Mouse (Mus musculus): Measurements from ENCODE around the gene Rpl3.

The Rpl3 gene

GRCm38 (mm10) chr15:80042152-80042551 is 49.5 kb downstream of the Rpl3 start:
- H3K27me3 ChIP-seq (ENCODE audit: insufficient read depth, low read length): peaks cover 18% of the 10 kb centered on the region

GRCm38 (mm10) chr15:80038110-80038391 is 53.6 kb downstream of the Rpl3 start:
- TF ChIP-seq POU5F1 (IDR thresholded peaks at IDR 0.05; ENCODE audit: borderline replicate concordance, low read length) (no peak), NANOG (IDR thresholded peaks at IDR 0.05; ENCODE audit: borderline replicate concordance, low read length) (no peak), CTCF (conservative IDR thresholded peaks at IDR 0.05; ENCODE audit: low read length) (no peak)

More at GRCm38 (mm10) chr15:80042152-80042551, 49.5 kb downstream of the Rpl3 start:
- TF ChIP-seq NANOG (IDR thresholded peaks at IDR 0.05; ENCODE audit: borderline replicate concordance, low read length): no peak
- Histone ChIP-seq H3K9me3 (ENCODE audit: low read length) (no peaks in the 10 kb centered on the region), H3K36me3 (ENCODE audit: insufficient read depth, low read length) (no peaks in the 10 kb centered on the region), H3K4me3 (replicated peaks; ENCODE audit: low read length) (no peak overlapping the region), H3K4me1 (replicated peaks; ENCODE audit: low read depth, low read length) (no peaks in the 10 kb centered on the region)

GRCm38 (mm10) chr15:80037255-80038109 is 54.2 kb downstream of the Rpl3 start:
- TF ChIP-seq NANOG (IDR thresholded peaks at IDR 0.05; ENCODE audit: borderline replicate concordance, low read length) (no peak), POU5F1 (IDR thresholded peaks at IDR 0.05; ENCODE audit: borderline replicate concordance, low read length) (no peak)
- Histone ChIP-seq H3K4me1 (replicated peaks; ENCODE audit: low read depth, low read length) (peaks cover 20% of the 10 kb centered on the region), H3K27me3 (ENCODE audit: insufficient read depth, low read length) (peaks cover 7% of the 10 kb centered on the region; the same call in 1 of the 2 replicates), H3K36me3 (ENCODE audit: insufficient read depth, low read length) (no peaks in the 10 kb centered on the region), H3K4me3 (replicated peaks; ENCODE audit: low read length) (no peak overlapping the region), H3K9me3 (ENCODE audit: low read length) (no peaks in the 10 kb centered on the region)

More at GRCm38 (mm10) chr15:80038110-80038391, 53.6 kb downstream of the Rpl3 start:
- Histone ChIP-seq H3K9me3 (ENCODE audit: low read length) (no peaks in the 10 kb centered on the region), H3K36me3 (ENCODE audit: insufficient read depth, low read length) (no peaks in the 10 kb centered on the region), H3K4me3 (replicated peaks; ENCODE audit: low read length) (no peak overlapping the region), H3K4me1 (replicated peaks; ENCODE audit: low read depth, low read length) (peaks cover 20% of the 10 kb centered on the region), H3K27me3 (ENCODE audit: insufficient read depth, low read length) (peaks cover 9% of the 10 kb centered on the region; the same call in 1 of the 2 replicates)

- peaks cover 20% of the 10 kb centered on the region for H3K4me1 ChIP-seq (replicated peaks; ENCODE audit: low read depth, low read length)
- H3K4me3 ChIP-seq (replicated peaks; ENCODE audit: low read length): no peak overlapping the region
- TF ChIP-seq NANOG (IDR thresholded peaks at IDR 0.05; ENCODE audit: borderline replicate concordance, low read length) (no peak), POU5F1 (IDR thresholded peaks at IDR 0.05; ENCODE audit: borderline replicate concordance, low read length) (no peak), CTCF (conservative IDR thresholded peaks at IDR 0.05; ENCODE audit: low read length) (no peak)
- no peaks in the 10 kb centered on the region for H3K36me3 ChIP-seq (ENCODE audit: insufficient read depth, low read length)
- no peaks in the 10 kb centered on the region for H3K27me3 ChIP-seq (ENCODE audit: insufficient read depth, low read length)
- no peaks in the 10 kb centered on the region for H3K9me3 ChIP-seq (ENCODE audit: low read length)
Observed at GRCm38 (mm10) chr15:80035341-80035885, 56.3 kb downstream of the Rpl3 start.

GRCm38 (mm10) chr15:80034913-80035312 is 56.8 kb downstream of the Rpl3 start:
- no peak overlapping the region for H3K4me3 ChIP-seq (replicated peaks; ENCODE audit: low read length)
- no peaks in the 10 kb centered on the region for H3K27me3 ChIP-seq (ENCODE audit: insufficient read depth, low read length)
- H3K9me3 ChIP-seq (ENCODE audit: low read length): no peaks in the 10 kb centered on the region
- H3K36me3 ChIP-seq (ENCODE audit: insufficient read depth, low read length): no peaks in the 10 kb centered on the region
- TF ChIP-seq CTCF (conservative IDR thresholded peaks at IDR 0.05; ENCODE audit: low read length): no peak
- H3K4me1 ChIP-seq (replicated peaks; ENCODE audit: low read depth, low read length): peaks cover 20% of the 10 kb centered on the region

- H3K4me1 ChIP-seq (replicated peaks; ENCODE audit: low read depth, low read length): peaks cover 20% of the 10 kb centered on the region
- peaks cover 2% of the 10 kb centered on the region for H3K27me3 ChIP-seq (ENCODE audit: insufficient read depth, low read length)
- no peak for TF ChIP-seq NANOG (IDR thresholded peaks at IDR 0.05; ENCODE audit: borderline replicate concordance, low read length)
- no peak for TF ChIP-seq CTCF (conservative IDR thresholded peaks at IDR 0.05; ENCODE audit: low read length)
- TF ChIP-seq POU5F1 (IDR thresholded peaks at IDR 0.05; ENCODE audit: borderline replicate concordance, low read length): no peak
Observed at GRCm38 (mm10) chr15:80034366-80034765, 57.3 kb downstream of the Rpl3 start.

GRCm38 (mm10) chr15:80031133-80031532 is 60.5 kb downstream of the Rpl3 start:
- H3K4me3 ChIP-seq (replicated peaks; ENCODE audit: low read length): no peak overlapping the region
- H3K4me1 ChIP-seq (replicated peaks; ENCODE audit: low read depth, low read length): peaks cover 27% of the 10 kb centered on the region
- peaks cover 28% of the 10 kb centered on the region for H3K27me3 ChIP-seq (ENCODE audit: insufficient read depth, low read length)
- no peaks in the 10 kb centered on the region for H3K36me3 ChIP-seq (ENCODE audit: insufficient read depth, low read length)
- TF ChIP-seq POU5F1 (IDR thresholded peaks at IDR 0.05; ENCODE audit: borderline replicate concordance, low read length) (no peak), CTCF (conservative IDR thresholded peaks at IDR 0.05; ENCODE audit: low read length) (peak; percentile 55), NANOG (IDR thresholded peaks at IDR 0.05; ENCODE audit: borderline replicate concordance, low read length) (no peak)
- H3K9me3 ChIP-seq (ENCODE audit: low read length): no peaks in the 10 kb centered on the region

More at GRCm38 (mm10) chr15:80034366-80034765, 57.3 kb downstream of the Rpl3 start:
- Histone ChIP-seq H3K4me3 (replicated peaks; ENCODE audit: low read length) (no peak overlapping the region), H3K36me3 (ENCODE audit: insufficient read depth, low read length) (no peaks in the 10 kb centered on the region), H3K9me3 (ENCODE audit: low read length) (no peaks in the 10 kb centered on the region)

- Histone ChIP-seq H3K4me3 (replicated peaks; ENCODE audit: low read length) (no peak overlapping the region), H3K27me3 (ENCODE audit: insufficient read depth, low read length) (peaks cover 32% of the 10 kb centered on the region), H3K36me3 (ENCODE audit: insufficient read depth, low read length) (no peaks in the 10 kb centered on the region), H3K9me3 (ENCODE audit: low read length) (no peaks in the 10 kb centered on the region), H3K4me1 (replicated peaks; ENCODE audit: low read depth, low read length) (peaks cover 33% of the 10 kb centered on the region)
- no peak for TF ChIP-seq CTCF (conservative IDR thresholded peaks at IDR 0.05; ENCODE audit: low read length)
Observed at GRCm38 (mm10) chr15:80030399-80030798, 61.3 kb downstream of the Rpl3 start.

- Histone ChIP-seq H3K27me3 (ENCODE audit: insufficient read depth, low read length) (peaks cover 42% of the 10 kb centered on the region), H3K9me3 (ENCODE audit: low read length) (no peaks in the 10 kb centered on the region), H3K4me1 (replicated peaks; ENCODE audit: low read depth, low read length) (peaks cover 29% of the 10 kb centered on the region), H3K4me3 (replicated peaks; ENCODE audit: low read length) (no peak overlapping the region), H3K36me3 (ENCODE audit: insufficient read depth, low read length) (no peaks in the 10 kb centered on the region)
- no peak for TF ChIP-seq POU5F1 (IDR thresholded peaks at IDR 0.05; ENCODE audit: borderline replicate concordance, low read length)
- no peak for TF ChIP-seq NANOG (IDR thresholded peaks at IDR 0.05; ENCODE audit: borderline replicate concordance, low read length)
- no peak for TF ChIP-seq CTCF (conservative IDR thresholded peaks at IDR 0.05; ENCODE audit: low read length)
Observed at GRCm38 (mm10) chr15:80028862-80029261, 62.8 kb downstream of the Rpl3 start.
